Mouse (Mus musculus) lung, postnatal 0 days (tissue): ENCODE measurements at regions not wholly inside any gene's neighbourhood (a gene's known extent, or its start where the extent isn't known, plus 50 kb on each side); places are given as distances from the start of the nearest gene placed in this dataset.

ENCODE experiments used
- CTCF ChIP-seq: IDR thresholded peaks from 2 replicates; pipeline ENCODE4 v1.5.1; 2016; ENCODE audit warnings: antibody characterized with exemption, mild to moderate bottlenecking
- EP300 ChIP-seq: IDR thresholded peaks from 2 replicates; pipeline ENCODE4 v1.6.1; 2016; ENCODE audit warnings: antibody characterized with exemption, mild to moderate bottlenecking, control low read depth

GRCm38 (mm10) chr1:69227864-69228263 lies 120.0 kb upstream of the Erbb4 start:
- no peak for TF ChIP-seq CTCF
- no peak for TF ChIP-seq EP300
